Mouse (Mus musculus) kidney, postnatal 25 days (tissue): ENCODE measurements around the gene Oxgr1.
A peak's percentile ranks its signal among the peaks of the same experiment; 100 is the strongest.

Source experiments
- DNase-seq, 2 experiments: peaks; one replicate each; pipeline ENCODE4 v3.0.0; 2021; ENCODE audit warnings: mixed read lengths in 2 of 2

The Oxgr1 gene

GRCm38 (mm10) chr14:120042187-120042820 is at the start of gene Oxgr1:
TSS of gene Oxgr1 (minus strand) at chr14:120042435.
- peak; percentile 52 to 77 for DNase-seq

- no peak for DNase-seq
These were observed 48.2 kb upstream of the Oxgr1 start for GRCm38 (mm10) chr14:120090401-120090800.

DNA sequence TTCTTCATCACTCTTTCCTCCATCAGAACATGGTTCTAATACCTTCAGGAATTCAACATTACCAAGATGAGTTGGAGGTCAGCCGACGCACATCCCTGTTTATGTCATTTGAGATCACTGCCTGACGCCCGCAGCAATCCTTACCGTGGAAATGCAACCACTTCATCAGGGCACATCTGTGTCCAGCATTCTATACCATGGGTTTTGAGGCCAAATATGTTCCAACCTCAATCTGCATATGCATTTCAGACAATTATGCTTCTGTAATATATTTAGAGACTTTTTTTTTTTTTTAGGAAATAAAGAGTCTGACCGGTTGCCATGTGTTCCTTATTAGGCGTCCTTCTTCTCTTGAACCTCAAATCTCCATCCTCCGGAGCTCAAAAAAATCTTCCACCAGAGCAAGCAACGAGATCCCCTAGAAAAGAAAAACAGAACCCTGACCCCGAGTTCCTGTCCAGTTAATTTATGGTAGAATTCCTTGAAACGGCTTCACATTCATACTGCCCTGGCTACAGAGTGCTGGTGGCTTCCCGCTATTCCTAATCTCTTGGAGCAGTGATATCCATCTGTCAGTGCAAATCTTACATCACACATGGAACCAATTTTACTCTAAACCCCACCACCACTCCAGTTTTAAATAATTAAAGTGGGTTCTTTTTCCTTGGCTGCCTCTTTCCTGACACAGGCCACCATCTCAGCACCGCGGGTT is 47.6 kb upstream of the Oxgr1 start:
- DNase-seq = no peak

- DNase-seq = no peak
These were observed 46.9 kb upstream of the Oxgr1 start for GRCm38 (mm10) chr14:120089006-120089648.

DNA sequence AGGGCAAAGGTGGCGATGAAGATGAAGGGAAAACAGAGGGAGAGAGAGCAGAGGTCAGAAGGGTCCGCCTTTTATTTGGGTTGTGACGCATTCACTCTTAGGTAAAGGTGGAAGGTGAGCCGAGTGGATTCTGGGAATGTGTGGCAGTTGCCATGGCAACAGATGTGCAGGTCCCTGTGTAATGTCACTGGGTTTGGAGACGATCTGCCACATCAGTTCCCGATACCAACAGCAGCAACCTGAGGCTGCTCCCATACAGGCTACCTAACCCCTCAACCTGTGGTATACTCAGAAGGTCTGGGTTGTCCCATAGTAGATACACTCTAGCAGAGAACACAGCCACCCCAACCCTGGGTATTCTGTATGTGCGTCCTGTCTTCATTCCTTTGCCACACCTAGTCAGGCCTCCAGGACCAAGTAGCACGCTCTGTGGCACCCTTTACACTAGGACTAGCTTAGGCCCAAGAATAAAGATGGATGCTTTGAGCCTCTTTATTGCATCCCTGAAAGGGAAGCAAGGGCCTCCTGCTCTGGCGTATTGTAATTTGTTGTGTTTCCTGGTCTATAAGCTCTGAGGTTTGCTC is 41.9 kb upstream of the Oxgr1 start:
- no peak for DNase-seq

DNA sequence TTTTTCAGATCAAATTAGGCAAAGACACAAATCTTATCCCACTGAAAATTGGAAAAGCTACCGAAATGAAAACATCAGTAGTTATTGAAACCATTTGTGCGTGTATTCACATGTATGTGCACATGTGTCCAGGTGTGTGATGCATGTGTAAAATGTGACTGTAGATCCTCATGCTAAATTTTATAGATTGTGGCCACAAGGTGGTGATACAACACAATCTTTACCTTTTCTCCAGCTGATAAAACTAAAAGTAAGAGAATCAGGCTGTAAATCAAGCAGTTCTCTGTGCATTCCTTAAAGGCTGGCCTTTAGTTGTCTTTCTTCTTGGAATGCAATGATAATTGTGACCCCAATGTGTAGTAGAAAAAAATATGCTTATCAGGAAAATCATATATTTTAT is 34.0 kb upstream of the Oxgr1 start:
- peak in 1 of 2 experiments; percentile 21 for DNase-seq

DNA sequence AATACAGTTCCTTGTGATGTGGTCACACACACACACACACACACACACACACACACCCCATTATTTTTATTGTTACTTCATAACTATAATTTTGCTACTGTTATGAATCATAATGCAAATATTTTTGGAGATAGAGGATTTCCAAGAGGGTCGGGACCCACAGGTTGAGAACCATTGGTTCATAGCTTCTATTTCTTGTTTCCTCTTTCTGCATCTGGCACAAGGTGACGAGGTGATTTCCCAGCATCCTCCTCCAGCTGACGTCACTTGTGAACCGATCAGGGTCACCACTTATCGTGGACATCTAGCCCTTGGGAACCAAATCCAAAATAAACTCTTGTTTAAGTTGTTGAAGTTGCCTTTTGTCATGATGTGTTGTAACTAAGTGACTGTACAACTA is 33.5 kb upstream of the Oxgr1 start:
- DNase-seq = no peak

DNA sequence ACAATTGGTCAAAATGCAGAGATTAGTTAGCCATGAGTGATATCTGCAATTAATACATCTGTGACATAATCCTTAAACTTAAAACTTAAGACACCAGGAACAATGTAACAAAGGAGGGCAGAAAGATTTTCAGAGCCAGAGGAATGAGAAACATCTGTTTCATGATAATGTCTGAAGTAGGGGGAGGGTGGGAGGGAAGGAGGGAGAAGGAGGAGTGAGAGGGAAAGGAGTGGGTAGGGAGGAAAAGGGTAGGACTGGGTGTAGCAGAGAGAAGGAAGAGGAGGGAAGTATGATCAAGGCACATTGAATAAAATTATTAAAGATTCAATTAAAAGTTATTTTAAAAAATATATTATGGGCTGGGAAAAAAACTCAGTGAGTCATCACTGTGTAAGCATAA is 32.0 kb upstream of the Oxgr1 start:
- DNase-seq = no peak

GRCm38 (mm10) chr14:120061096-120061495 is 18.9 kb upstream of the Oxgr1 start:
- DNase-seq = peak; percentile 63 to 75

DNA sequence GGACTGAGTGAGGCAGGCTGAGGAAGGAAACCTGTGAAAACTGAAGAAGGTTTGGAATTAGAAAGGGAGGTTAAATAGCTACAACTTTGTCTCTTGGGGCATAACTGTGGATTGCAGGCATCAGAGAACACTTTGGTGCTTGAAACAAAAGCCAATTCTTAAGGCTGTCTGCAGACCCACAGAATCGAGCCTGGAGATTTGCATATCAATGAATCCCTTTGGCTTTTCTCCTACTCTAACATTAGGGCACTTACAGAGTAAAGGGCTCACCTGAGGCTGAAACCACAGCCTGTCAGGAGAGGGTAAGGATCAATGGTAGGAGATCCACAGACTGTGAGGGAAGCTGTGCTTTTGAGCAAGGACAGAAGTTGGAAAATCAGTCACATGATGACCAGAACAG is 8.8 kb downstream of the Oxgr1 start:
- DNase-seq = no peak

GRCm38 (mm10) chr14:120019948-120020347 is 22.3 kb downstream of the Oxgr1 start:
- DNase-seq = no peak

GRCm38 (mm10) chr14:120009969-120010872 is 32.0 kb downstream of the Oxgr1 start:
- no peak for DNase-seq

DNA sequence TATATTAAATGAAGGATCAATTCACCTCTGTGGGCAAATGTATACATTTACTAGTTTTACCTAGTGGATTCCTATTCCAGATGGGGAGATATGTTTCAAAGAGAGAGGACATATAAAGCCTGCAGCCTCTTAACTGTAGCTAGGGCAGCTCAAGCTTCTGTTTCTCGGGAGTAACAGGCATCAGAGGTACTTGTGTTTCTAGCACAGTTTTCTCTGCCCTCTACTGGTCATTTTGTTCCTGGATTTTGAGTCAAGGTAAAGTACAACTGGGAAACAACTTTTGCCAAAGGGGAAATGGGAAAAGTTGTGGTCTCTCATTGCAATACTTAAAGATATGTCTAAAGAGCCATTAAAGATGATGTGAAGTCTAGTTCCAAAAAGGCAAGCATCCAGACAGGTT is 37.1 kb downstream of the Oxgr1 start:
- no peak for DNase-seq

GRCm38 (mm10) chr14:120003661-120004060 is 38.6 kb downstream of the Oxgr1 start:
- no peak for DNase-seq

- peak; percentile 40 to 47 for DNase-seq
These were observed 39.6 kb downstream of the Oxgr1 start for GRCm38 (mm10) chr14:120002673-120003072.

DNA sequence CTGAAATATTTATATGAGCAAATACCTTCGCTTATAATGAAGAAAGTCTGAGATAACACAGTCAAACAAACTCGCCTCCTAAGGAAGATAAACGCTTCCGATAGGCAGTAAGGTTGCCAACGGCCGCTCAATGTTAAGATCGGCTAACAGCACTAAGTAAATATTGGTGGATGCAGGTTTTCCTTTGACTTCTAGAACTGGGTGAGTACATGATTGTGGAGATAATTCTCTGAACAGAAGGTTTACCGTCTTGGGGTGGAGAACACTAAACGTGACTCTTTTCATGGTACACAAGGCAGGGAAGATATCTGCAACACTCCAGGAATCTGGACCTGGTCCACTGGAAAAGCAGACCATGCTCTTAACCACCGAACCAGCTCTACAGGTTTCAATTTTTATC is 52.6 kb downstream of the Oxgr1 start:
- DNase-seq = no peak

GRCm38 (mm10) chr14:119988937-119989645 is 53.1 kb downstream of the Oxgr1 start:
- DNase-seq = no peak

GRCm38 (mm10) chr14:119987257-119987656 is 55.0 kb downstream of the Oxgr1 start:
- DNase-seq = peak in 1 of 2 experiments; percentile 10

DNA sequence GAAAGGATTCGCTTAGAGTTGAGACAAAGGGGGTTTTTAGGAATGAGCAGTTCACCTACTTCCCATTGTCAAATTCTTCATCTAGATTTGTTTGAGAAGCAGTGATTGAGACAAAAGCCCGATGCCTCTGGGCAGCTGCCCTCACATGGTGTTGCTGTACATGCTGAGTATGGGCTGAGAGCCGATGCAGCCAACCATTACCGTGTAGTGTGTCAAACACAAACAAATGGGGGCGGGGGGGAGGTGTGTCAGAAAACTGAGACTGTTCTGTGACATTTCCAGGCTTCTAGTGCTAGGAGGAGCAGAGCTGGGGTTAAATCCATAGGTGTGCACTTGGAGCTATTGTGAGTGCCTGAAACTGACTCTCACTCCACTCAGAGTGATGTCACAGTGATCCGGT is 55.5 kb downstream of the Oxgr1 start:
- DNase-seq = no peak

- peak in 1 of 2 experiments; percentile 5 for DNase-seq
These were observed 55.9 kb downstream of the Oxgr1 start for GRCm38 (mm10) chr14:119986351-119986750.

- DNase-seq = no peak
These were observed 60.9 kb downstream of the Oxgr1 start for GRCm38 (mm10) chr14:119981314-119981713.

GRCm38 (mm10) chr14:119980698-119981235 is 61.5 kb downstream of the Oxgr1 start:
- no peak for DNase-seq
